Mouse (Mus musculus) kidney, embryonic 16.5 days (tissue): ENCODE data around the gene Gm8237. TPM values are rescaled to one million over a fixed set of nuclear protein-coding genes. Genes with fewer than 3 reads are reported as not detected.
"Not testable (repeated sequence)": the region's sequence is repeated elsewhere in the genome, so short reads cannot be mapped to it uniquely, and the experiment has no call there.

ENCODE experiments used
- ATAC-seq: fragments of 200-750 bp; cut with Nextera tagmentation; 2 replicates; pipeline ENCODE4 v1.8.0; 2017; ENCODE audit warnings: moderate TSS enrichment; ENCODE audit not compliant: low FRiP score, low TSS enrichment
- H3K27ac ChIP-seq: fragments of 300-500 bp; sonication (generic); 2 replicates; pipeline ENCODE4 v1.5.1; 2014; ENCODE audit warnings: low read length
- H3K27me3 ChIP-seq: fragments of 300-500 bp; sonication (generic); 2 replicates; pipeline ENCODE4 v1.6.1; 2014; ENCODE audit warnings: low read length, control low read depth, mixed read lengths; ENCODE audit not compliant: insufficient read depth
- H3K36me3 ChIP-seq: fragments of 300-500 bp; sonication (generic); 2 replicates; pipeline ENCODE4 v1.6.1; 2014; ENCODE audit warnings: low read length, control low read depth, mixed read lengths; ENCODE audit not compliant: insufficient read depth
- H3K4me1 ChIP-seq: fragments of 300-500 bp; sonication (generic); 2 replicates; pipeline ENCODE4 v1.6.1; 2014; ENCODE audit warnings: low read length, control low read depth, mixed read lengths; ENCODE audit not compliant: insufficient read depth
- H3K4me2 ChIP-seq: fragments of 300-500 bp; sonication (generic); replicated peaks from 2 replicates; pipeline ENCODE4 v1.6.1; 2014; ENCODE audit warnings: low read depth, low read length
- H3K4me3 ChIP-seq: fragments of 300-500 bp; sonication (generic); 2 replicates; pipeline ENCODE4 v1.5.1; 2014; ENCODE audit warnings: mild to moderate bottlenecking, low read length
- H3K9ac ChIP-seq: fragments of 300-500 bp; sonication (generic); replicated peaks from 2 replicates; pipeline ENCODE4 v1.6.1; 2014; ENCODE audit warnings: low read length
- H3K9me3 ChIP-seq: fragments of 300-500 bp; sonication (generic); 2 replicates; pipeline ENCODE4 v1.6.1; 2016; ENCODE audit warnings: low read length, control low read depth
- WGBS: fragments of 180-500 bp; shearing (Covaris S2); extraction: QIAGEN DNeasy Blood & Tissue Kit; methylation state at CpG from one replicate; pipeline ENCODE4 v1.1.7; 2014; 5-methylcytosine and 5-hydroxymethylcytosine counted together
- polyA plus RNA-seq: library from polyadenylated mRNA; unstranded; fragments of >200 nt; fragmentation: Nextera tagmentation; extraction: Ambion mirVana; gene quantifications from 2 replicates; pipeline ENCODE4 v1.2.1, GENCODE M21; 2015

The Gm8237 gene
- polyA plus RNA-seq, result 0.09 and 0.14 TPM in 2 replicates

DNA sequence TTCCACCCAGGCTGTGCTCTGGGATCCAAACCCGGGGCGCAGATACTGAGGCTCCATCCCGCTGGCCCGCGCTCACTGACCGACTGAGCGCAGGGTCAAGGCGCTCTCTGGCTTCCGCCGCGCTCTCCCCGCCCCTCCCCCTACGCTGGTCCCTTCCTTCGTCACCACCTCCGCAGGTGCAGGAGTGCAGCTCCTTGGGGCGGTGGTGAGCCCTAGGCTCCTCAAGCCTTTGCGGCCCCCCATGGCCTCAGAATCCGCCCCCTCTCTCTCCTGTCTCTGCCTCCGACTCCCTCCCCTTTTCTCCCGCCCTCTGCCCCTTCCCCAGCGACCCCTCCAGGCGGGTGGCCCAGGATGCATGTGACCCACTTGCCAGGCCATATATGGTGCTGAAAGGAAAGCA lies at the start of gene Gm8237:
Gene Gm8237 (minus strand): TSS at position 142 of the 400 bp plus-strand sequence.
- H3K27me3 ChIP-seq, H3K4me1 ChIP-seq, H3K36me3 ChIP-seq, H3K27ac ChIP-seq, ATAC-seq, H3K9me3 ChIP-seq, H3K9ac ChIP-seq: not testable (repeated sequence)
- WGBS, result 2% methylated on average over 6 of the region's 22 CpGs
- Histone ChIP-seq H3K4me2 (peak within 1 kb of the TSS; percentile 57), H3K4me3 (peak within 1 kb of the TSS; percentile 40)

DNA sequence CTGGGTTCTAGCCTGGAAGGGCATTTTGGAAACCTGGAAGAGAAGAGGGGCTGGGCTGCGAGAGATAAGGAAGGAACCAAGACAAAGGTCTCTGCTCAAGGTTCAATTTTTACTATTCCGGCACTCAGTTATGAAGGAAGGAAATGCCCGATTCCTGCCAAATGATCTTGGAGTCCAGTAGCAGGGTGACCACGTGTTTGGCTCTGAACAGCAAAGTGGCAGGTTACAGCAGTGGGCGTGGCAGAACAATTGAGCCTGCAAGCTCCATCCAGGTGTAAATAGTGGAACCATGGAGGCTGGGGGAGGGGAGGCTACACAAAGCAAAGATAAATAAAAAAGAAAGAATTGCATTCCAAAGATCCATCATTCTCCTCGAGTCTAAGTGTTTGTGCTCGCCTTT lies 43.1 kb upstream of the Gm8237 start:
- H3K9me3 ChIP-seq, result not testable (repeated sequence)

DNA sequence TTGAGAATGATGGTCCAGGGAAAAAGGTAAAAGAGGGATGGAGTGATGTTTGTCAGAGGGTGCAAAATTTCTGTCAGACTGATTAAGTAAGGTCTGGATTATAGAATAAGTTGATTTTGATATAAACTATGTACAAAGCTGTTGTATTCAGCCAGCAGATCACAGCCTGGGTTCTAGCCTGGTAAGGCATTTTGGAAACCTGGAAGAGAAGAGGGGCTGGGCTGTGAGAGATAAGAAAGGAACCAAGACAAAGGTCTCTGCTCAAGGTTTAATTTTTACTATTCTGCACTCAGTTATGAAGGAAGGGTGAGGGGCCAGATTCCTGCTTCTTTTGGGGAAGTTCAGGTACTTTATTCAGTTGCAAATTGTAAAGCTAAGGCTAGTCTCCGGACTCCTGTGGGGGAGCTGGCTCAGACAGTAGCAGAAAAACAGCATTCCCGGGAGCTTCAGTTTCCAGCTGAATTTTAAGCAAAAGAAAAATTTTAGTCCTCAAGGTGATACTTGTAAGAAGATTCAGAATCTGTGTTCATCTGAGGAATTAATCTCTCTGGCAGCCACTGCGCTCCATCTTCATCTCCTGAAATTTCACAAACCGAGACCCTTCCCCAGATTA lies 38.3 kb upstream of the Gm8237 start:
- H3K27ac ChIP-seq, ATAC-seq, H3K4me2 ChIP-seq, H3K4me3 ChIP-seq, H3K9ac ChIP-seq, H3K9me3 ChIP-seq, H3K4me1 ChIP-seq, H3K36me3 ChIP-seq, H3K27me3 ChIP-seq: not testable (repeated sequence)
- WGBS, result 74% methylated on average over 4 of the region's 4 CpGs

More for the DNA sequence above, 43.1 kb upstream of the Gm8237 start:
- not testable (repeated sequence) for H3K36me3 ChIP-seq, H3K27ac ChIP-seq, H3K4me3 ChIP-seq, H3K9ac ChIP-seq, H3K4me1 ChIP-seq, ATAC-seq, H3K27me3 ChIP-seq, H3K4me2 ChIP-seq
- 69% methylated on average over 7 of the region's 7 CpGs for WGBS

DNA sequence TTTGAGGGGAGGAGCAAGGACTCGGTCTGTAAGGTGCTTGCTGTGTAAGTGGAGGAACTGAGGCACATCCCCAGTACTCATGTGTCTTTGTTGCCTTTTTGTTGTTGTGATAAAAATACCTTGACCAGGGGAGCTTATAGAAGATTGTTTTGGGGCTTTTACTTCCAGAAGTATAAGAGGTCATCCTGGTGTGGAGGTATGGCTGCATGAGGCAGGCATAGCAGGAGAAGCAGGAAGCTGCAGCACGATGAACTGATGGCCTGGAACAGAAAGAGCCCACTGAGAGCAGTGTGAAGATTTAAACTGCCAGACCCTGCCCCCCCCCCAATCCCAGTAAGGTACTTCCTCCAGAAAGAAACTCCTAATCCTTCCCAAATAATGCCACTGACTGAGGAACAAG lies 33.5 kb upstream of the Gm8237 start:
- ATAC-seq, H3K4me3 ChIP-seq, H3K27ac ChIP-seq, H3K36me3 ChIP-seq, H3K9me3 ChIP-seq, H3K4me2 ChIP-seq, H3K27me3 ChIP-seq, H3K9ac ChIP-seq, H3K4me1 ChIP-seq: not testable (repeated sequence)
- 90% methylated on average over 2 of the region's 2 CpGs for WGBS

DNA sequence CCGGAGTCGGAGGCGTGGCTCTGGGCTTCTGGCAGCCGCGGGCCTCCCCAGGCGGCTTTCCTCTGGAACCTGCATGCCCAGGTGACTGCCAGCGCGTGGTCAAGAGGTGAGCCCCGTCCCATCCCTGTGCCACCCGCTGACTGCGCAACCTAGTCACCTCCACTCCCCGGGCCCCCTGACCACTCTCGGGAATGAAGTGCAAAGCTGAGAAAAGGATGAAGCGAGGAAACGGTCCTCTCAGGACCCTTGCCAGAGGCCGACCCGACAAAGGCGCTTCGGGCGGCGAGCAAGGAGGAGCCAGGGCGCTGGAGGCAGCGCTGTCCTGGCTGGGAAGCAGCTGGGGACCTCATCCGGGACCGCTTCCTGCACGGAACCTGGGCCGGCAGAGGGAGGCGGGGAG lies 391 bp downstream of the Gm8237 start:
- H3K9me3 ChIP-seq, ATAC-seq, H3K36me3 ChIP-seq, H3K27me3 ChIP-seq, H3K4me1 ChIP-seq, H3K27ac ChIP-seq, H3K9ac ChIP-seq: not testable (repeated sequence)
- H3K4me2 ChIP-seq, result peak overlapping the region; percentile 57
- 1% methylated on average over 20 of the region's 28 CpGs for WGBS
- H3K4me3 ChIP-seq, result peak overlapping the region; percentile 40

DNA sequence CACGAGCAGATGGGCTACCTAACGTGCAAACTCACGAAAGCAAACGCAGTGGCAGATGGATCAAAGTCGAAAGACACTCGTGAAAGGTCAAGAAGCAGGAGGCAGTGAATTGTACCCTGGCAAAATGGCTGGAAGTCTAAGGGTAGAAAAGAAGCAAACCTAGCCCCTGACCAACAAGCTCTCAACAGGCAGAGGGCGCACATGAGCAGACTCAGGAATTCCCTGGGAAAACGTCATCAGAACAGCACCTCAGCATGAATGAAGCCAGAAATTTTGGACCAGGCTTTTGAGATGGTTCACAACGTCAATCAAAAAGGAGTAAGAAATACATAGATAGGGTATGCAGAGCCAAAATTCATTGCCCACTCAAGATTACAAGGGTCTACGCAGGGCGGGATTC lies 1.0 kb downstream of the Gm8237 start:
- not testable (repeated sequence) for ATAC-seq, H3K27me3 ChIP-seq, H3K4me2 ChIP-seq, H3K9ac ChIP-seq, H3K4me3 ChIP-seq, H3K4me1 ChIP-seq, H3K27ac ChIP-seq, H3K9me3 ChIP-seq, H3K36me3 ChIP-seq
- 7% methylated on average over 5 of the region's 11 CpGs for WGBS

DNA sequence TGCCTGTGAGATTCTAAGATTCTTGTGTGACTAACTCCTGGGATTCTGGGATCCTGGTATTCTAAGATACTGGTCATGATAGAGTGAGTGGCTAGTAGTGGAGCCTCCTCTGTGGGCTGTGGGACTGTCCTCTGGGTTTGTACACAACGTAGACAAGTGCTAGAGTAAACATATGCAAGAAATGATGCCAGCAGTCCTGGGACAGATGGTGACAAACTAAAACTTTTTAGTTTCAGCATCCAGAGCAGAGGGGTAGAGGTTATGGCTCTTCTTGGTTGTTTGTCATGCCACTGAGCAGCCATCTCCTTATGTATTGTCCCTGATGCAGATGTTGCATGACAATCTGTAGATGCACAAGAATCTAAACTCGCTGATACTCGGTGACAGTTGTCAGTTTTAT lies 24.3 kb downstream of the Gm8237 start:
- not testable (repeated sequence) for H3K27me3 ChIP-seq, H3K4me1 ChIP-seq, H3K36me3 ChIP-seq, H3K4me3 ChIP-seq, H3K4me2 ChIP-seq, ATAC-seq, H3K9ac ChIP-seq, H3K27ac ChIP-seq, H3K9me3 ChIP-seq
- WGBS, result 80% methylated on average over 3 of the region's 3 CpGs

DNA sequence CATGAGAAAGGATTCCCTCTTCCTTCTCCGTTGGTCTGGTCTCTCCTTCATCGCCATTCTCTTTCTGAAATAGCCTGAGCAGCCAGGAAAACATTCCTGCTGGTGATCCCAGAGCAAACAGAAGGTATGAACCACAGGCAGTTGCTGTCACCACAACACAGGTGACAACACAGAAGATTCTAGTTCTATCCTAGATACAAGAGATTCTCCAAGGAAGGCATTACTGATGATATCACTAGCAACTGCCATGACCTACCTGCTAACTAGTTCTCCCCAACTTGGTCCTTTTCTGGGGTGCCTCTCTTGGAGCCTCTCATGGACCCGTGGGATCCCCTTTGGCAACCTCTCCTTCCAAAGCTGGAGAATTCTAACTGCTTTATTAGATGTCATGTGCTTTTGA lies 50.0 kb downstream of the Gm8237 start, which contains the start of gene Gm3424:
Gene Gm3424 (minus strand): TSS at position 101 of the 400 bp plus-strand sequence.
- not testable (repeated sequence) for H3K9me3 ChIP-seq, H3K4me3 ChIP-seq, H3K9ac ChIP-seq, ATAC-seq, H3K27ac ChIP-seq, H3K4me2 ChIP-seq, H3K27me3 ChIP-seq, H3K4me1 ChIP-seq, H3K36me3 ChIP-seq
- WGBS, result no CpG with 5 or more reads among the region's 3 CpGs

DNA sequence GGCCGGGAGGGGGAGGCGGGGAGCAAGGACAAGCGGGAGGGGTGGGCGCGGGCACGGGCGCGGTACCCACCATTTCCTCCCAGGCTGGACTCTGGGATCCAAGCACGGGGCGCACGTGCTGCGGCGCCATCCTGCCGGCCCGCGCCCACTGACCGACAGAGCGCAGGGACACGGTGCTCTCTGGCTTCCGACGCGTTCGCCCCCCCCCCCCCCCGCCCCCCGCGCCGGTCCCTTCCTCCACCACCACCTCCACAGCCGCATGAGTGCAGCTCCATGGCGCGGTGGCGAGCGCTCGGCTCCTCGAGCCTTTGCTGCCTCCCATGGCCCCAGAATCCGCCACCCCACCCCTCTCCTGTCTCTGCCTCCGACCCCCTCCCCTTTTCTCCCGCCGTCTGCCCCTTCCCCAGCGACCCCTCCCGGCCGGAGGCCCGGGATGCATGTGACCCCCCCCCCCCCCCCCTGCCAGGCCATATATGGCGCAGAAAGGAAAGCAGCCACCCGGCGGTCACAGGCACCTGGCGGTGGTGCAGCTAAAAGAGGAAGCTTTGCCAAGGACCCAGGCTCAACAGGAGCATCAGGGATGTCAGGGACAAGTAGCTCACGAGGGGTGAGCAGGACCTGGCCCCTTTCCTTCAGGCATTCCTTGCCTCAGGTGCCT lies 67.4 kb downstream of the Gm8237 start:
- not testable (repeated sequence) for H3K9ac ChIP-seq, H3K27ac ChIP-seq, H3K4me2 ChIP-seq, H3K4me3 ChIP-seq, H3K36me3 ChIP-seq, H3K27me3 ChIP-seq, ATAC-seq, H3K4me1 ChIP-seq, H3K9me3 ChIP-seq
- WGBS, result no CpG with 5 or more reads among the region's 47 CpGs
